Comparison of ENCODE assay signal across 8 mouse cellular contexts in genomic region chr1:105711227-105711626, GRCm38 (mm10). TPM values are rescaled to one million over a fixed set of nuclear protein-coding genes. Genes with fewer than 3 reads are reported as not detected.
DNase-seq lines count a peak whose midpoint lies in the region; TF ChIP-seq lines count a peak whose summit lies in the region.

No protein-coding gene starts in this region.

- H3K36me3 ChIP-seq in splenic B cell, adult 2 months (ENCODE audit: control insufficient read depth, insufficient read depth, low read length, poor library complexity, severe bottlenecking) = no peaks in the 10 kb centered on the region

- no peak for TF ChIP-seq CTCF in brain, embryonic 14.5 days (IDR thresholded peaks at IDR 0.05; ENCODE audit: borderline replicate concordance, extremely low read depth, insufficient read depth, insufficient read length)

- TF ChIP-seq POLR2A in brain, embryonic 14.5 days (IDR thresholded peaks at IDR 0.05; ENCODE audit: borderline replicate concordance, extremely low read depth, insufficient read depth, insufficient read length, poor library complexity, severe bottlenecking) = no peak

- H3K27me3 ChIP-seq in splenic B cell, adult 2 months (ENCODE audit: control insufficient read depth, insufficient read depth, low read length, poor library complexity, severe bottlenecking) = no peaks in the 10 kb centered on the region

- DNase-seq in cerebellum, postnatal 14 days = peak; percentile 47 to 61
- DNase-seq in cerebellum, adult 11-12 months = no peak
- DNase-seq in layer of hippocampus, adult 11-12 months (ENCODE audit: low spot score) = peak; percentile 29
- DNase-seq in layer of hippocampus, postnatal 14 days (ENCODE audit: low spot score in 2 of 2) = no peak
- peak; percentile 58 for DNase-seq in A20 (ENCODE audit: low read depth, low spot score)
- peak; percentile 56 for DNase-seq in brain, embryonic 14.5 days (ENCODE audit: low read depth)
- peak; percentile 61 for DNase-seq in splenic B cell, adult 2 months (ENCODE audit: low read depth, low spot score)
- no peak for DNase-seq in frontal cortex, postnatal 10 days (ENCODE audit: low spot score in 2 of 2)

RNA-seq across cellular contexts. Expression of gene Relch, which starts 47.6 kb away (rescaled TPM):
- total RNA-seq in layer of hippocampus, postnatal 14 days (2021) = 100 to 1,000 TPM; 102 to 107 TPM
- 43.6 and 49.1 TPM in 2 replicates for polyA plus RNA-seq in brain, embryonic 14.5 days (2012; rRNA removed)

RNA-seq across cellular contexts. Expression of gene Pign, which starts 47.8 kb away (rescaled TPM):
- 10 to 100 TPM; 16.3 to 22.8 TPM for total RNA-seq in layer of hippocampus, postnatal 14 days (2021)
- 15.0 and 21.5 TPM in 2 replicates for polyA plus RNA-seq in brain, embryonic 14.5 days (2012; rRNA removed)

Comparison
In these comparisons a context has a peak if more than half of its experiments do, and no peak if none do; other contexts are left out.
1. DNase-seq: peak in cerebellum, postnatal 14 days (2 of 2), layer of hippocampus, adult 11-12 months (single experiment), A20 (single experiment), brain, embryonic 14.5 days (single experiment) and splenic B cell, adult 2 months (single experiment); none in cerebellum, adult 11-12 months (single experiment), layer of hippocampus, postnatal 14 days (0 of 2) and frontal cortex, postnatal 10 days (0 of 2).